Mouse (Mus musculus): ENCODE results near the gene Tnfrsf13b.
"Not testable (repeated sequence)": the region's sequence is repeated elsewhere in the genome, so short reads cannot be mapped to it uniquely, and the experiment has no call there.

The Tnfrsf13b gene

DNA sequence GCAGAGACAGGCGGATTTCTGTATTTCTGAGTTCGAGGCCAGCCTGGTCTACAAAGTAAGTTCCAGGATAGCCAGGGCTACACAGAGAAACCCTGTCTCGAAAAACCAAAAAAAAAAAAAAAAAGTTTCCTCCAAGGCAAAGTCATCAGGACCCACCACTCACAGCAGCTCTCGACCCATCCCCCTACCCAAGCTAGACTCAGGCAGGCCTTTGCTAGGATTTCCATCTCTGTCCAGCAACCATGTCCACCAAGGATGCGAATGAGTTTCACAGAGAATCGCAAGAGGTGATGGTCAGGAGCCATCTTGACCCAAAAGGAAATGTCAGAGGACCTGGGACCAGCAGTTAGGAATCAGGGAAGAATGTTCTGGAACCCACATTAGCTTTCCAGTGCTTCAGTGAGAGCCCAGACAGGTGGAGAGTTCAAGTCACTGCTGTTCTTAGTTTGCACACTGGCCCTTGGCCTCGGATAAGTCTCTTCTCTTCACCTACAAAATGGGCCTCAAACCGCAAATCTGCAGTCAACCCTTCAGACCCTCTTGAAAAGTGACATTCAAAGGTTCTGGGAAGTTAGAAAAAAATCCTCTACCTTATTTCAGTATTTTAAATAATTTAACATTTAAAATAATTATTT, 983 bp downstream of the Tnfrsf13b start:
- no peak for DNase-seq (ENCODE audit: low spot score)

DNA sequence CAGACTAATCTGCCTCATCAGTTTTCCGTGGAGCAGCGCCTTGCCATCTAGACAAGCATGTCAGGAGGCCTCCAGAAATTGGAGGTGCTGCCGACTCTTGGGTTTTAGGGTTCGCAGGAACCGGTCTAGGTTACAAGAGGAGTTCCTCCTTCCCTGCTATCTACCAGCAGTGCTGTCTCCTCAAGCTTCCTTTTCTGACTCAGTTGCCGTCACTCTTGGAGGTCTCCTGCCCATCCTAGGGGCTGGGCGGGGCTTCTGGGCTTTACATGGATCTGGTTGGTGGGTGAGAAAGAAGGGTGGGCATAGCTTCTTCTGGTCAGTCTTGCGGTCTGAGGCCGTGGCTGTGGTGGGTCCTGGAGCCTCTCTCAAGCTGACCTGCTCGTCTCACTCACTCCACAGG, 2.8 kb downstream of the Tnfrsf13b start:
- no peak for DNase-seq (ENCODE audit: low spot score)

DNA sequence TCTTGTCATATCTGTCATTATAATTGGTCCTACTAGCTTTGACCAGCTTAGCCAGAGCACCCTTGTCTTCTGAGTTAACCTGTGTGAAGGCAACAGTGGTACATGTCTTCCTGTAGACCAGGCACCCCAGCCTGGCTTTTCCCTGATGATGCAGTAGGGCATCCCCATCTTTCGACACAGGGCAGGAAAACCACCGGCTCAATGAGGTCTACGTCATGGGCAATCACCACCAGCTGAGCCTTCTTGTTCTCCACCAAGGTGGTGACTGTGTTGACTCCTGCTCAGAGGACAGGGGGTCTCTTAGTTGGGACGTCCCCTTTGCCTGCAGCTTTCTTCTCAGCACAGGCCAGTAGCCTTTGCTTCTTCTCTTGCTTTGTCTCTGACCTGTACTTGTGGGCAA, 4.1 kb downstream of the Tnfrsf13b start:
- not testable (repeated sequence) for DNase-seq (ENCODE audit: low spot score)

DNA sequence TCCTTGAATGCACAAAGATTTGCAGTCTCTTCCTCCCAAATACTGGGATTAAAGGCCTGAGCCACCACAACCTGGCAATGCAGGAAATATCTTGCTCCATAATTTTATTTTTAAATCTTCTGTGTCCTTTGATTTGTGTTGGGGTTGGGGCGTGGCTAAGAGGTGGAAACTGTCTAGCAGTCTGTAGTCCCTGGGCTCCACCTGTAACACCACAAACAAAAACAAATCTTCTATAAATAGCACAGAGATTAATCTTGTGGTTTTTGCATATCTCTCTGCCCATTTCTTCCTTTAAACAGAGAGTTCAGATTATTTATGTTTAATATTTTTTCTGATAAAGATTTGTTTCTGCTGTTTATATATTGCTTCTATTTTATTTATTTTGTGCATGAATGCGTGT, 6.4 kb downstream of the Tnfrsf13b start:
- DNase-seq (ENCODE audit: low spot score), result no peak

DNA sequence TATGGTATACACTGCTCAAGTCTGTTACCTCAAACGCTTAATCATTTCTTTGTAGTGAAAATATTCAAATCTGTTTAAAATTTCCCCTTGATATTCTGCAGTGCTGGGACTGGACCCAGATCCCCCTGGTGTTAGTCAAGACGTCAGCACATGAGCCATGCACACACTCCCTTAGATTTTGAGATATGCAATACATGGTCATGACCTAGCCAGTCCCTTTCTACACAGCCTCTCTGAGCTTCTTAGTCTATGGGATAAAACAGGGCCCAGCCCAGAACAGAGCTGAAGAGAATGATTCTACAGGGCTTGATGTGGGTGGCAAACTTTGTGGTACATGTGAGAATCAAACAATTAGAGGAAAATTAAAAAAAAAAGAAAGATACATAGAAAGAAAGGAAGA, 15.1 kb downstream of the Tnfrsf13b start:
- no peak for DNase-seq (ENCODE audit: low spot score)

DNA sequence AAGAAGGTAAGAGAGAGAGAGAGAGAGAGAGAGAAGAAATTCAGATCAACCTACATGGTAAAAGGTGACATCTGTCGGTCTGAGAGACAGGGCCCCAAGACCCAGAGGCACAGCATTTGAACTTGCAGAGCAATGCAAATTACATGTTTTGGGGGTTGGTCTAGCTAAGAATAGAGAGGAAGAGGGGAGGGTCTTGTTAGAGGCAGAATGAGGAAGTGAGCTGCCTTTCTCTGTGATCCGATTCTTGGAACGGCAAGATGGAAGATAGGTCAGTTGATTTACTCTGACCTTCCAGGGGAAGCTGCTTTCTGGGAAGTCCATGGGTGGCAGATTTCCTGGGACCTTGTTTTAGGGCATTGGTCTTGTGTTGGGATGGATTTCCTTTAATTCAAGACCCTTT, 15.7 kb downstream of the Tnfrsf13b start:
- DNase-seq (ENCODE audit: low spot score), result no peak

DNA sequence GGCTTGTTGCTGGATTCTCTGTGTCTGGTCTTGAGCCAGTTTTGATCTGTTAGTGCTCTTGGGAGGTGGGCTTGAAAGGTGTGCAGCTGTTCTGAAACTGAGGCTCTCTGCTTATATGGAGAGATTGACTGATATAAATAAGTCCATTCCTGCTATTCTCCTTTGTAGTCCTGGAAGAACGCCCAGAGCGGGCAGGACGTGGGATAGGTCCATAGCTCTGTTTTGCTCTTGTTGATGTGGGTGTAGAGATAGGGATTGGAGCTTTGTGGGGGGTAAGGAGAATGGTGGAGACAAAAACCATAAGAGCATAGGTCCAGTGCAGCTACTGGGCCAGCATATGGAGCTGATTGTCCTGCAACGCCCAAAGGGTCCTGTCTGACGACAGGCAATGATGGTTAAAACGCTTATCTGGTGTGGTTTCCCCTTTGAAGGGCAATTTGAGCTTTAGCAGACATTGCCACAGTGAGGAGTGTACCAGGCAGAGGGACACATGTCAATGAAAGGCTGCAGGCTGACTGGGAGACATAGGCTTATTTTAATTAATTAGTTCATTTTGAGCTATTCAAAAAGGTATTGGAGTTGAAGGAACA, 16.5 kb downstream of the Tnfrsf13b start:
- DNase-seq (ENCODE audit: low spot score), result no peak

DNA sequence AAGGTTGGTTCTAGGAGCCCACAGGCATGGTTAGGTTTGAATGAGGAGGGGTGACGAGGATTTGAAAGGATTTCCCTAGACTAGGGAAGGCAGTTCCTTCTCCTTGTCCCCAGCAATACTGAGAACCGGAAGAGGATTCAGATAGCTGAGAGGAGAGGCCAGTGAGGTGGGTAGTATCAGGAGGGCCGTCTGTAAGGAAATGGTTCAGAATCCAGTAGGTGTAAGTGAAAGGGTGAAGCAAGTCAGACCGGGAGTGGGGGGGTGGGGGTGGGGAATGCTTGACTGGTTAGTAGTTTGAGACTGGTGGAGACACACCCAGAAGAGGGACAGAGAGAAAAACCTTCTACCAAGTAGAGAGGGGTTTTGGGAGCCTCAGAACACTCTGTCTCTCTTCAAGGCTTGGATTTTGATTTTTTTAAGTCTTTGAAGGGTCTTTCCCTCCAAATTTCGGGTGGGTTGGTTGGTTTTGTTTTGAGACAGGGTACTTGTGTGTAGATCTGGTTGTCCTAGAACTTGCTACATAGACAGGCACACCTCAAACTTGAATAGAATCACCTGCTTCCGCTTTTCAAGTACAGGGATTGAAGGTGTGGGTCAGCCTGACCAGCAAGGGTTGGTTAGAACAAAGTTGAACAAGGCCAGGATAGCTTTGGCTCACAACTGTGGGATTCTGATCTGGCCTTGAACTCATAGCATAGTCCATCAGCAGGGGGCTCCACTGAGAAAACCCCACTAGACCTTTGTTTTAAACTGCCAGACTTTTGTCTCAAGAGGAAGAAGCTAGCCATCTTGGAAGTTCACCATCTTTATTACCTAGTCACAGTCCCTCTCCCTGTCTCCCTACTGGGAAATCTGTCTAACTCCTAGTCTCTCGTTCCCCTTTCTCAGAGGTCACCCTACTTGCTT, 17.3 kb downstream of the Tnfrsf13b start:
- no peak for DNase-seq (ENCODE audit: low spot score)

DNA sequence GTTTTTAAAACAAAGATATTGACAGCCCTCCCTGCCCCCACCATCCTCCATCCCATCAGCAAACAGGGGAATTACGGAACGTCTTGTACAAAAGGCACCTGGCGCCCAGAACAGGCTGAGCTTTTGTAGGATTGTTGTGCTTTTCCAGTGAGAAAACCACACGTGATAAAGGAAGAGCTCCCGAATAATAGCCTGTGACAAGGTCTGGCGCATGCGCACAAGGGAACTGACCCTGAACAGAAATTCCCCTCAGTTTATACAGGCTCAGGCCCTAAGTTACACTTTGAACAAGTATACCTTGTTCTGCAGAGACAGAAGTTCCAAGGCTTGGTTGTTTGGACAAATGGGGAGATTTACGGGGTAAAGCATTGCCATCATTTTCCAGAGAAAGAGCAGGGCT, 19.0 kb downstream of the Tnfrsf13b start:
- DNase-seq (ENCODE audit: low spot score), result no peak

DNA sequence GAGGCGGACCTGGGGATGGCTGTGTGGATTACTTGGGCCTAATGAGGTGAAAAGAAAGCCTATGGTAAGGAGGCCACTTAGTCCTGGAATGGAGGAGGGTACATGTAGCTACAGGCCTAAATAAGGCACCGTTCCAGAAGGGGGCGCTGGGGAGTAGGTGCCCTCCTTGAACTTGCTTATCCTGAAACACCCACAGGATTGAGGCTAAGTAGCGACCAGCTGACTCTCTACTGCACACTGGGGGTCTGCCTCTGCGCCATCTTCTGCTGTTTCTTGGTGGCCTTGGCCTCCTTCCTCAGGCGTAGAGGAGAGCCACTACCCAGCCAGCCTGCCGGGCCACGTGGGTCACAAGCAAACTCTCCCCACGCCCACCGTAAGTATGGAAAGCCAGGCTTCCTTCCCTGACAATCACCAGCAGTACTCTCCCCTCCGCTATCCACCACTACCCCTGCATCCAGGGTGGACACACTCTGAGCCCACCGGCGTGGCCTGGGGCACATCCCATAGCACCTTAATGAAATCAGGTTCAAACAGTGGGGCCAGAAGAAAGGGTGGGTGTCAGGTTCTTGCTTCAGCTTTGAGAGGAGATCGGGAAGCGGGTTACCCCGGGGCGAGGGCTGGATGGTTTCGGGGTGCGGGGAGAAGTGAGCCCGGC, 20.2 kb downstream of the Tnfrsf13b start:
- DNase-seq (ENCODE audit: low spot score), result peak; percentile 16

DNA sequence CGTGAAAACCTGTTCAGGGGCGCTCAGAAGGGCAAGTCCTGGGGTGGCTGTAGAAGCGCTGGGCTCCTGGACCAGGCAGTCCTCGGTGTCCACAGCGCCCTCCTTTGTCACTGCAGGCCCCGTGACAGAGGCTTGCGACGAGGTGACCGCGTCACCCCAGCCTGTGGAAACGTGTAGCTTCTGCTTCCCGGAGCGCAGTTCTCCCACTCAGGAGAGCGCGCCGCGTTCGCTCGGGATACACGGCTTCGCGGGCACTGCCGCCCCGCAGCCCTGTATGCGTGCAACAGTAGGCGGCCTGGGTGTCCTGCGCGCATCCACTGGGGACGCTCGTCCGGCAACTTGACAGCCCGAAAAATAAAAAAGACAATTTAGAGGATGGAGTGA, 20.7 kb downstream of the Tnfrsf13b start:
- no peak for DNase-seq (ENCODE audit: low spot score)

DNA sequence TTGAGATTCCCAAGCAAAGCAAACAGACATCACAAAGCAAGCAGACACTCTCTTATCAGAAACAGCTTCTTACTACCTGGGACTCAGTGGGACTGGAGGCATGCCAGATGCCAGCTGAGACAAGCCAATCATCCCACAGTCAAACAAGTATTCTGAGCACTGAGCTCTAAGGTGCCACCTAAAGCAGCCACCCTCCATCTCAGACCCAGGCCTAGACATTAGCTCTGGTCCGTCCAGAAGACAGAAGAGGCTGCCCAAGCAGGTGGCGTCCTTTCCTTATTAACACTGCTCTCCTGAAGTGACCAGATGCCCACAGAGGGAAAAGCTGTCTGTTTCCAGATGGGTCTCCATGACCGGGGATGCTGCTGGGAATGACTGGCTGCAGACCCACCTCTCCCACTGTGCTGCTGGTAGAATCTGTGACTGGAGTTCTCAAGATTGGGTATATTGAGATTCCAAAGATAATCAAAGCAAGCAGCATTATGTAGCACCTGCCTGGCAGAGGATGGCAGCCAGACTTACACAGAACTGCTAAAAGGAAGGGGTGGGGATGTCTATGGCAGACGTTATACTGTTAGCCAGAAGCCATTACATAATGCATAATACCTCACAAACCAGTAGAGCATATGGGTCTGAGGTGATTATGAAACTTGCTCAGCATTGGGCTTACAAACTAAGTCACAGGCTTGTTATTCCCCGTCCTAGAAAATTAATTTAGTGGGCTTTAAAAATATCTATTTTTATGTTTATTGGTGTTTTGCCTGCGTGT, 23.9 kb downstream of the Tnfrsf13b start:
- DNase-seq (ENCODE audit: low spot score), result no peak

DNA sequence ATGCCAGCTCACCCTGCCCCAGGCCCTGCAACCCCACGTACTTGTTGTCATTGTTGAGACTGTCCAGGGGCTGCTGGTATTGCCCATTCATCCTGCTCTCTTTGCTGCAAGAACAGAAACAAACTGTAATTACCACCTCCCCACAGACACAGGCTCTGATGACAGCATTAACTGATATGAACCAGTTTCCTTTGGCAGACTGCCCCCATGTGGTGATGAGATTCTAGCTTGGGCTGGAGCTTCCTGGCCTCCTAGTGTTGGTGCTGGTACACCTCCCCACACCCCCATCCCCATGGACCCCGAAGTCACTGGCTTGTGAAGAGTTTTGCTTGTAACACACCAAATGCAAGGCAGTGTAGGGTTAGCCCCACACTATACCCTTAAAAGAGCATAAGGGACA, 29.2 kb downstream of the Tnfrsf13b start:
- no peak for DNase-seq (ENCODE audit: low spot score)

DNA sequence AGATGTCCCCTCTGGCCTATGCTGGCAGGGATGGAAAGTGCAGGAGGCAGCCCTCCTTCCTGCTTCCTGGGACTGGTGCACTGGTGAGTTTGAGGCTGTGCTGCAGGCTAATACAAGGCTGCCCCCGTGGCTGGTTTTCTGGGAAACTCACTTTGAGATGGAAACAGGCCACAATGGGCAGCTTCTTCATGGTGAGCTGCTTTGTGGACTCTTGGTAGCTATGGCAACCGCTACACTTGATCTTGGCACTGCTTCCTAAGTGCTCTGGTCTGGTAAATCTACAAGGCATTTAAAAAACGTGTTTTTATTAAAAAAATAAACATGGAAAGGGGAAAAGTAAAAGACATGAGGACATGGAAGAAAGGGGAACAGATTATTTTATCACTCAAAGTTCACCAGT, 31.6 kb downstream of the Tnfrsf13b start:
- no peak for DNase-seq (ENCODE audit: low spot score)

DNA sequence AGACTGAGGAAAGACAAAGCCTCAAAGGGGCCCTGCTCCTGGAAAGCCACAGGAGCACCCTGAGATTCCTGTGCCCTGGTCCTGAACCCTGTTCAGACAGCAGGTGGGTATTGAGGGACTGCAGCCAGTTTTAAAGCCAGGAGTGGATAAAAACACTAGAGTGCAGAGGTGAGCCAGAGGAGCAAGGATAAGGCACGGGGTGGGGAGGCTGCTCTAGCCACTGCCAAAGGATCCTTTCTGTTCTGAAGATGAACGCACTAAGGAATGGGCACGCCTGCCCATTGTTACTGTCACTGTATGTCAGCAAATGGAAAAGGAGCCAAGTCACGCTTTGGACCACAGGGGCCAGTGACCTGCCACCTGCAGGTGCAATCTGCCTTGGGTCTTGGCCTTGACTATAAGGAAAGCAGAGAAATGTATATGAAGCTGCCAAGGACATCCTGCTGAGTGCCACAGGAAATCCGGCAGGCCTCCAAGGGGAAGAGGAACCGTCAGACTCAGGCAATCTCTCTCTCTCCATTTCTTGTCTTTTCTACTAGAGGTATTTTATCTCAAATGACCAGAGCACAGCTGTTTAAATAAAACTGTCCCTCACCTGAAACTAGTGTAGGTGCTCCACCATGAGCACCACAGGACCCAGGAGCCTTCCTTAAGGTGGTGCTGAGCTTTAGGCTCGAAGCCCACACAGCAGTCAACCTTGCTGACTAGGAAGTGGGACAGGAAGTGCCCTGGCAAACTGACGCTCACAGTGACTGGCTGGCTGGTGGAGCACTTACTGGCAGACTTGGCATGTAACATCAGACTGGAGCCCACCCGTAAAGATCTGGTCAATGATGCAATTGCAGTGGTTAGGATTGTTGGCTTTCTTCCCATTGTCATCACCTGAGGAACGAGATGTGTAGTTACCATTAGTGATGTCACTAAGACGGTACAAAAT, 33.5 kb downstream of the Tnfrsf13b start:
- no peak for DNase-seq (ENCODE audit: low spot score)

DNA sequence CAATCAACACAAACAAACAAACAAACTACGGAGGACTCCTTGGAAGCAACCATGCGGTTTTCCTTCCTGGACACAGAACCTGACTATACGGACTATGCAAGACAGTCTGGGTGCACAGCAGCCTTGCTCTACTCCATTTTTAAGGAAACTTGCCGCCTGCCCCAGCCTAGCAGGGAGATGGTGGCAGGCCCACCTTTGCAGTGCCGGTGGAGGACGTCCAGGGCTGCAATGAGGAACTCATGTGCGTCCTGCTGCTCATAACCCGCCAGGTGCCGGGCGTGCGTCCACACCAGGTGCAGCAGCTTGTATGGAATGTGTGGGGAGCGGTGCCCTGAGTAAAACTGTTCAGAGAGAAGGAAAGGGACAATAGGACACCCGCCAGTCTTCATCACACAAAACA, 34.6 kb downstream of the Tnfrsf13b start:
- DNase-seq (ENCODE audit: low spot score), result no peak

DNA sequence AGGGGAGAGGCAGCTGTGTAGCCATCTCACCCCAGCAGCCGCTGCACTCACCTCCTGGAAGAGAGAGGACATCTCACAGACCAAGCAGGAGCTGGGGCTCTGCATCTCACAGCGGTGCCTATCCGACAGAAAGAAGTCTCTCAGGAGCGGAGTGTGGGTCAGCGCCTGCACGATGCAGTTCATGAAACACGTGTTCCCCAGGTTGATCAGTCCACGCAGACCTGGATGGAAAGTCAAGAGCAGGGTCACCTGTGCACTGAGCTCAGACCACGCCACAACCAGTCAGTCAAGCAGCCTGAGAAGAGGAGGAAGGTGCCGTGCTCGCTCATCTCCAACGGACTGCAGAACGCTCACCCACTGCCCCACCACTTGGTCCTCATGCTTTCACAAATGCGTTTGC, 36.2 kb downstream of the Tnfrsf13b start:
- no peak for DNase-seq (ENCODE audit: low spot score)

DNA sequence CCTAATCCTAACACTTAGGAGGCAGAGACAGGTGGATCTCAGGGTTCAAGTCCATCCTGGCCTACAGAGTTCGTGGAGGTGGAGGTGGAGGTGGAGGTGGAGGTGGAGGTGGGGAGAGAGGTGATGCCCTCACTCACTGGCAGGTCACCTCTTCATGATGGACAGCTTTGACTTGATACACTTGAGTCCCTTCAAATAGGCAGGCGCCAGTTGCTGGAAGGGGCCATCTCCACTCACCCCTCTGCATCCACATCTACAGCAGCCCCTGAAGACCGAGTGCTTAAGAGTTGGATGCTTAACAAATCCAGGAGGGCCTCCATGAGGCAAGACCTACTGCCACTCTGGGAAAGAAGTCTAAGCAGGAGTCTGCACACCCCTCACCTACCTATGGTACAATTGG, 36.8 kb downstream of the Tnfrsf13b start:
- DNase-seq (ENCODE audit: low spot score), result no peak

DNA sequence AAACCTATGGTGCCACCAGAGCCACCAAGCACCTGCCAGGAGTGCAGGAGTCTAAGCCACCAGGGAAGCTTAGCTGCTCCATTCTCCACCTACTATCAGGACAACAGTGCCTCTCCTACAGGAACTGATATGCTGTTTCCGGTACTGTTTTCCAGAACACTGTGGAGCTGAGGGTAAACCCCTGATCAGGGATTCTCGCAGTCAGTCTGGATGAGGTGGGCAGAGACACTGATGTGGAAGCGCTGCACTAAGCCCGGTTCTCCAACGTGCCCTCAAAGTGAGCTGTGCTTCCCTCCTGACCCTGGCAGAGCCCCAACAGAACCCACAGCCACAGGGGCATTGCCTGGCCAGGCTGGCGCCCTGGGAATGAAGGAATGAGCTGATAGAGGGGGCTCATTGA, 37.8 kb downstream of the Tnfrsf13b start:
- DNase-seq (ENCODE audit: low spot score), result no peak

DNA sequence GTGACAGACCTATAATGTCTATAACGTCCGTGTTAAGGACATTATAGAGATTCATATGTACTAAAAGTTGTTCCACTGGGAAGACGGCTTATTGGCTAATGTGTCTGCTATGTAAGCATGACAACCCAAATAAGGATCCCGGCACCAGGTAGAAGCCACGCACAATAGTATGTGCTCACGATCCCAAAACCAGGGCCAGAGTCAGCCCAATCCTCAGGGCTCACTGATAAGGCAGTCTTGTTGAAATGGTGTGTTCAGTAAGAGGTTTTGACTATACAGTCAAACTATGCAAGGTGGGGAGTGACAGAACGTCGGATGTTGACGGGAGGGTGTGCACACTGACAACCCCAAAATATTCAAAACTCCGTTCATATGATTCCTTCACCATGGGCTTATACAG, 38.3 kb downstream of the Tnfrsf13b start:
- DNase-seq (ENCODE audit: low spot score), result no peak

DNA sequence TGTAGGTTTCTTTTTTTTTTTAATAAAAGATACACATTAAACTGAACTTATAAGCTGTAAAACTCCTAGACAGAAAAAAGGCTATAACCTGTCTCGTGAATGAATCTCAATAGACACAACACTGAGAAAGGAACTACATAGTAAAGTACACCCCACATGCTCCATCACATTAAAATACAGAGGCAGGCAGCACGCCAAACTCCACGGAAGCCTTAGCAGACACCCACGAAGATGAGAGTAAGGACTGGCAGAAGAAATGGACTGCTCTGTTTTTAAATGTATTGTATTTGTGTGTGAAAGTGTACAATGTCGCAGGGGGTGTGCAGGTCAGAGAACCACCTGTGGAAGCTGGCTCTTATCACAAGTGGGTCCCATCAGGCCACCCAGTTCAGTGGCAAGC, 43.6 kb downstream of the Tnfrsf13b start:
- no peak for DNase-seq (ENCODE audit: low spot score)
